Mouse (Mus musculus): ENCODE data around the gene Sema5a. TPM values are rescaled to one million over a fixed set of nuclear protein-coding genes. Genes with fewer than 3 reads are reported as not detected.

Gene Sema5a
- polyA plus RNA-seq, 1 experiment from 2014 or later, result 4.4 TPM

DNA sequence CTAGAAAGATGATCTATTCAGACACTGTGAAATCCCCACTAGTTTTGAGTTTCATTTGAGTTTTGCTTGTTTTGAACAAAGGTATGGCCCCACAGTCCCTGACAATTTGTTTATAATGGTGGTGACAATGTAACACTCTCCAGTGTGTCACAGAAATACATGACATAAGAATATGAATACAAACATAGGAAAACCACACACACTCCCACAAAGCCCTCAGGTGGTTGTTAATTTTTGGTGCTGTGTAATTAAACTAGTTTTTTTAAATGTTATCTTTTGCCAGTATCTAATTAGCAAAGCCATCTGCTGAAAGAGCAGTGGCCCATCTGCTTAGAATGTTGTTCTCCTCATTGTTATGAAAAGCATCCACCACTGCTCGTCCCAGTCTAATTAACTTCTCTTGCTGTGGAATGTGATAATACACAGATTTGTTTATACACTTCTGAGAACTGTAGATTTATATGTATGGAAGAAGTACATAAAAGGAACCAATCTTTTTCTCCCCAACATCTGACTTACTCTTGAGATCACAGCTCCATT lies 289.0 kb downstream of the Sema5a start:
- WGBS, result 68% methylated on average over 1 of the region's 1 CpGs
- no peaks in the 10 kb centered on the region for H3K36me3 ChIP-seq (ENCODE audit: control insufficient read depth, insufficient read depth, low read length)
- H3K4me1 ChIP-seq (replicated peaks; ENCODE audit: control insufficient read depth, insufficient read depth, low read length), result no peaks in the 10 kb centered on the region
- ATAC-seq (replicated peaks; ENCODE audit: low FRiP score) (no peak), DNase-seq (ENCODE audit: low spot score) (no peak)
- H3K9me3 ChIP-seq (ENCODE audit: control insufficient read depth, low read length), result no peaks in the 10 kb centered on the region
- H3K27ac ChIP-seq (ENCODE audit: low read depth, low read length), result no peak overlapping the region
- no peak overlapping the region for H3K4me3 ChIP-seq (ENCODE audit: low read depth, low read length)
- no peaks in the 10 kb centered on the region for H3K27me3 ChIP-seq (replicated peaks; ENCODE audit: control insufficient read depth, insufficient read depth, low read length)
- no peak overlapping the region for H3K9ac ChIP-seq (ENCODE audit: low read depth, low read length)
- H3K4me2 ChIP-seq, result no peak overlapping the region

DNA sequence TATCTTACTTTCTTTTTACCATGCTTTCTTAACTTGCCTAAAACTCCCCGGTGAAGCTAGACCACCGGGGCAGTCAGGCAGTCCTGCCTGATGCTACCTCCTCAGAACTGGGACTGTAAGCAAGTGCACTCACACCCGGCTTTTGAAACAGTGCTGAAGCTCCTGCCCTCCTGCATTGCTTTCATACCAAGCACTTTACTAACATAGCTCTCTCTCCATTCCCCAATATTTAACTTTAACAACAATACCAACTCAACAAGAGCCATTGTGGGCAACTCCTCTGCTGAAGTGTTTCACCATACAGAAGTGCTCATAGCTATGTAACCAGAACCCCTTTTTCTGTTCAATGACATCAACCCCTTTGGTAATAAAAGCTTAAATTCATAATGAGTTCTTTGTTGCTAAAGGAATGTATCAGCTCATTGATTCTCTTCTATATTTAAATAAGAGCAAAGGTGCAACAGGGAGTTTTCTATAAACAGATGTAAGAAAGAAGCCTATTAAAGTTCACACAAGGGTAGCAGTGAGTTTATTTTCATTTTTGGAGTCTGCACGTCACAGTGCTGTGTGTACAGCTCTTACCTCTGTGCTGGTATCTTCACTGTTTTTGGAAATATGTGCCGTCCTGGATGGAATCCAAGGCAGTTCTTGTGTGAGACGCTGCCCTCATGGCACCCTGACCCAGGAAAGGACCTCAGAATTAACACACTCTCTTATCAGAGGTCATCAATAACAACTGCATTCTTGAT lies 292.3 kb downstream of the Sema5a start:
- WGBS, result 75% methylated on average over 6 of the region's 6 CpGs
- no peak overlapping the region for H3K9ac ChIP-seq (ENCODE audit: low read depth, low read length)

DNA sequence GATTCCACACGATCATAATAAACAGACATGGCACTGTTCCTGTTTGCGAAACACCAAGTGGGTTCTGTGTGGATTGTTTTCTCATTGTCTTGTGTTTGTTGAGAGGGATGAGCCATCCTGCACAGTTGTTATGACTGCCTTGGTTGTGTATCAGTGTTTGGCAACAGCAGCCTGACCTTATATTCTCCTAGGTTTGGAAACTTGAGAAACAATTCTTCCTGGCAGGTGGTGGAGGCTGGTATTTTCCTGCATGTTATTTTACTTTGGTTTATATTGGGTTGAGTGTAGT lies 292.8 kb downstream of the Sema5a start:
- Histone ChIP-seq H3K27ac (ENCODE audit: low read depth, low read length) (no peak overlapping the region), H3K9ac (ENCODE audit: low read depth, low read length) (no peak overlapping the region), H3K4me1 (replicated peaks; ENCODE audit: control insufficient read depth, insufficient read depth, low read length) (no peaks in the 10 kb centered on the region), H3K36me3 (ENCODE audit: control insufficient read depth, insufficient read depth, low read length) (no peaks in the 10 kb centered on the region), H3K4me3 (ENCODE audit: low read depth, low read length) (no peak overlapping the region), H3K9me3 (ENCODE audit: control insufficient read depth, low read length) (no peaks in the 10 kb centered on the region), H3K4me2 (no peak overlapping the region), H3K27me3 (replicated peaks; ENCODE audit: control insufficient read depth, insufficient read depth, low read length) (no peaks in the 10 kb centered on the region)
- DNase-seq (ENCODE audit: low spot score), result no peak
- no peak for ATAC-seq (replicated peaks; ENCODE audit: low FRiP score)
- WGBS, result 76% methylated on average over 2 of the region's 2 CpGs

More for the DNA sequence above, 292.3 kb downstream of the Sema5a start:
- Histone ChIP-seq H3K27me3 (replicated peaks; ENCODE audit: control insufficient read depth, insufficient read depth, low read length) (no peaks in the 10 kb centered on the region), H3K4me3 (ENCODE audit: low read depth, low read length) (no peak overlapping the region), H3K9me3 (ENCODE audit: control insufficient read depth, low read length) (no peaks in the 10 kb centered on the region), H3K36me3 (ENCODE audit: control insufficient read depth, insufficient read depth, low read length) (no peaks in the 10 kb centered on the region), H3K27ac (ENCODE audit: low read depth, low read length) (no peak overlapping the region), H3K4me2 (no peak overlapping the region), H3K4me1 (replicated peaks; ENCODE audit: control insufficient read depth, insufficient read depth, low read length) (no peaks in the 10 kb centered on the region)
- no peak for DNase-seq (ENCODE audit: low spot score)
- ATAC-seq (replicated peaks; ENCODE audit: low FRiP score), result no peak

DNA sequence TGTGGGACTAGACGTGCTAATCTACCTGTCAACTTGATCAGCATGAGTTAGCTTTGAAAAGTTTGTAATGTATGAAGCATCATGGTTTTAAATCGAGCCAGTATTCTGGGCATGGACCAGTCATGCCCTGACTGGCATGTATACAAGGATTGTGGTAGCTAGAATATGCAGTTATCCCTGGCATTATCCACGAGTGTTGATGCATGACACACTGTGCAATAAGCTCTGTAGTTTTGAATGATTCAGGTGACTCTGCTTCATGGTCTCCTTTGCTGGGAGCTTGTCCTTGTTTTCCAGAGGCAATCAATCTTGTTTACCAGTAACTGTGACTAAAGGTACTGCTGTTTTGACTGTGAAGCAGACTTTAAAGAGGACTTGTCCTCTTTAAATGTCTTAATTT lies 293.5 kb downstream of the Sema5a start:
- DNase-seq (ENCODE audit: low spot score), result no peak
- WGBS, result 75% methylated on average over 3 of the region's 3 CpGs
- Histone ChIP-seq H3K27ac (ENCODE audit: low read depth, low read length) (no peak overlapping the region), H3K9me3 (ENCODE audit: control insufficient read depth, low read length) (no peaks in the 10 kb centered on the region), H3K4me2 (no peak overlapping the region), H3K9ac (ENCODE audit: low read depth, low read length) (no peak overlapping the region), H3K4me1 (replicated peaks; ENCODE audit: control insufficient read depth, insufficient read depth, low read length) (no peaks in the 10 kb centered on the region), H3K36me3 (ENCODE audit: control insufficient read depth, insufficient read depth, low read length) (no peaks in the 10 kb centered on the region), H3K4me3 (ENCODE audit: low read depth, low read length) (no peak overlapping the region), H3K27me3 (replicated peaks; ENCODE audit: control insufficient read depth, insufficient read depth, low read length) (no peaks in the 10 kb centered on the region)
- ATAC-seq (replicated peaks; ENCODE audit: low FRiP score), result no peak

DNA sequence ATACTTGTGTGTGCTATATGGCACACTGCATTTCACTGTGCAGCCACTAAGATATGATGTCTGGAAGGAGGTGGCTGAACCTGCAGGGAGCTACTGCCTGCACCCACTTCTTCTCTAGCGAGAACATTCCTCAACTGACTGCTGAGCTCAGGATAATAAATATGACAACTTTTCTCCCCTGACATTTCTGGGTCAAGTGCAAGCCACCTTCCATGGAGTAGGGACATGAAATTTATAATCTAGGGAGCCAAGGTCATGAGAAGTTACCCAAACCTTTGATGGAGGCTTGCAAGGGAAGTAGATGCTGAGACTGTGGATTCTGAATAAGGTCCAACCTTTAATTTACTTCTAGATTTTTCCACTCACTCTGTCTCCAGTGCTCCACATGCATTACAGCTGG lies 298.1 kb downstream of the Sema5a start:
- H3K4me2 ChIP-seq, result no peak overlapping the region
- H3K36me3 ChIP-seq (ENCODE audit: control insufficient read depth, insufficient read depth, low read length), result no peaks in the 10 kb centered on the region
- DNase-seq (ENCODE audit: low spot score) (no peak), ATAC-seq (replicated peaks; ENCODE audit: low FRiP score) (no peak)
- H3K4me3 ChIP-seq (ENCODE audit: low read depth, low read length), result no peak overlapping the region
- H3K4me1 ChIP-seq (replicated peaks; ENCODE audit: control insufficient read depth, insufficient read depth, low read length), result no peaks in the 10 kb centered on the region
- H3K9me3 ChIP-seq (ENCODE audit: control insufficient read depth, low read length), result no peaks in the 10 kb centered on the region
- H3K9ac ChIP-seq (ENCODE audit: low read depth, low read length), result no peak overlapping the region
- 59% methylated on average over 1 of the region's 1 CpGs for WGBS
- H3K27me3 ChIP-seq (replicated peaks; ENCODE audit: control insufficient read depth, insufficient read depth, low read length), result no peaks in the 10 kb centered on the region
- no peak overlapping the region for H3K27ac ChIP-seq (ENCODE audit: low read depth, low read length)

DNA sequence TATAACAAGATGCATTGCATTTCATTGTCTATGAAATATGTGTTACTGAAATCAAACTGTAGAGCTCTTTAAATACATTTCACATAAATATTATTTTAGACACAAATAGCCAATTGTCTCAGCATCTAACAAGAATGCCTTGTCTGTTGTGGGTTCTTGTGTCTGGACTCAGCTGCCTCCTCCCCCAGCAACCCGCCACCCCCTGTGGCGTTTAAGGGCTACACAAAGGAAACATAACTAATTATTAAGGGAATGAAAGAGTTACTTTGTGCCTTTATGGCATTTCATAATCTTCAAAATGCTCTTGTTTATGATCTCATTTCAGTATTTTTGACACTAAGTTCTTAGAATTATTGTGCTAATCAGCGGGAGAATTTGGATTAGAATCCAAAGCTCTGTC lies 298.6 kb downstream of the Sema5a start:
- no peaks in the 10 kb centered on the region for H3K4me1 ChIP-seq (replicated peaks; ENCODE audit: control insufficient read depth, insufficient read depth, low read length)

DNA sequence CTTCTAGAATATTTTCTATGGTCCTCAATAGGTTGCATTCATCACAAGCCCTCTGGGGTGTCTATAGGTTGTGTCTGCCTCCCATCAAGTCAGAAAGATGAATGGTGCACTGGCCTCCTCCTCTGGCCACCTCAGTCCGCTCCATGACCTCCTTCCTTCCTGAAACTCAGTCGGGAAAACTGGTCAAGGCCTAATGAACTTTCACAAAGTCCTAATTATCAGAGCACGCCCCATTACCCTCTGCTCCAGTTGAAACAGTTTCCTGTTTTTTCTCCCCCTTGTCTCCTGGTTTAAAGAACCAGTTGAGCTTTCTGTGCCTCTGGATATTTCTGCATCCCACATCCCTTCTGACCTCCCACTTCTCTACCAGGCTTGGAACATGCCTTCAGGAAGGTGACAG lies 300.8 kb downstream of the Sema5a start:
- H3K9ac ChIP-seq (ENCODE audit: low read depth, low read length), result no peak overlapping the region
- H3K4me2 ChIP-seq, result no peak overlapping the region
- no peak overlapping the region for H3K27ac ChIP-seq (ENCODE audit: low read depth, low read length)
- WGBS, result 46% methylated on average over 3 of the region's 3 CpGs
- no peak for ATAC-seq (replicated peaks; ENCODE audit: low FRiP score)
- no peaks in the 10 kb centered on the region for H3K36me3 ChIP-seq (ENCODE audit: control insufficient read depth, insufficient read depth, low read length)
- no peak overlapping the region for H3K4me3 ChIP-seq (ENCODE audit: low read depth, low read length)
- H3K9me3 ChIP-seq (ENCODE audit: control insufficient read depth, low read length), result no peaks in the 10 kb centered on the region
- H3K27me3 ChIP-seq (replicated peaks; ENCODE audit: control insufficient read depth, insufficient read depth, low read length), result no peaks in the 10 kb centered on the region
- H3K4me1 ChIP-seq (replicated peaks; ENCODE audit: control insufficient read depth, insufficient read depth, low read length), result no peaks in the 10 kb centered on the region
- DNase-seq (ENCODE audit: low spot score), result no peak

More for the DNA sequence above, 298.6 kb downstream of the Sema5a start:
- Histone ChIP-seq H3K36me3 (ENCODE audit: control insufficient read depth, insufficient read depth, low read length) (no peaks in the 10 kb centered on the region), H3K9ac (ENCODE audit: low read depth, low read length) (no peak overlapping the region), H3K4me2 (no peak overlapping the region), H3K9me3 (ENCODE audit: control insufficient read depth, low read length) (no peaks in the 10 kb centered on the region), H3K4me3 (ENCODE audit: low read depth, low read length) (no peak overlapping the region), H3K27me3 (replicated peaks; ENCODE audit: control insufficient read depth, insufficient read depth, low read length) (no peaks in the 10 kb centered on the region), H3K27ac (ENCODE audit: low read depth, low read length) (no peak overlapping the region)
- WGBS, result 87% methylated on average over 3 of the region's 3 CpGs
- ATAC-seq (replicated peaks; ENCODE audit: low FRiP score) (no peak), DNase-seq (ENCODE audit: low spot score) (no peak)

DNA sequence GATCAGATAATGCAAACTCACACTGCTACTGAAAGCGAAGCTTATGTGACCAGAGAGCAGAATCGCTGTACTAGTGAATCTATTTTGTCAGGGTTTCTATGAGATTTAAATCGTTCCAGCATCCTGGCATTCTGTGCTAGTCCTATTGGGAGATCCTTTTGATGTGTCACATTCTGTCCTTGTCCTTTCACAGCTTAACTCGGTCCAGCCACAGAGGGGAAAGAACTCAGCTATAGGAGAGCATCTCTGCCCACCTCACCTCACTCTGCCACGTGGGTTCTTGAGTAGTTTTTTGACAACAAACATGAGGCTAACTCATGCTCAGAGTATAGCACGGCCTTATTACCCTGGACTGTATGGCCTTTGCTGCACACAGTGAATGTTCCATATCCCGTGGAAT lies 302.1 kb downstream of the Sema5a start:
- H3K27me3 ChIP-seq (replicated peaks; ENCODE audit: control insufficient read depth, insufficient read depth, low read length), result no peaks in the 10 kb centered on the region
- no peaks in the 10 kb centered on the region for H3K9me3 ChIP-seq (ENCODE audit: control insufficient read depth, low read length)
- no peak overlapping the region for H3K27ac ChIP-seq (ENCODE audit: low read depth, low read length)
- no peak overlapping the region for H3K9ac ChIP-seq (ENCODE audit: low read depth, low read length)
- H3K36me3 ChIP-seq (ENCODE audit: control insufficient read depth, insufficient read depth, low read length), result no peaks in the 10 kb centered on the region
- no peak overlapping the region for H3K4me3 ChIP-seq (ENCODE audit: low read depth, low read length)
- WGBS, result 76% methylated on average over 7 of the region's 7 CpGs
- no peak for DNase-seq (ENCODE audit: low spot score)
- no peak overlapping the region for H3K4me2 ChIP-seq
- H3K4me1 ChIP-seq (replicated peaks; ENCODE audit: control insufficient read depth, insufficient read depth, low read length), result no peaks in the 10 kb centered on the region
- ATAC-seq (replicated peaks; ENCODE audit: low FRiP score), result no peak

DNA sequence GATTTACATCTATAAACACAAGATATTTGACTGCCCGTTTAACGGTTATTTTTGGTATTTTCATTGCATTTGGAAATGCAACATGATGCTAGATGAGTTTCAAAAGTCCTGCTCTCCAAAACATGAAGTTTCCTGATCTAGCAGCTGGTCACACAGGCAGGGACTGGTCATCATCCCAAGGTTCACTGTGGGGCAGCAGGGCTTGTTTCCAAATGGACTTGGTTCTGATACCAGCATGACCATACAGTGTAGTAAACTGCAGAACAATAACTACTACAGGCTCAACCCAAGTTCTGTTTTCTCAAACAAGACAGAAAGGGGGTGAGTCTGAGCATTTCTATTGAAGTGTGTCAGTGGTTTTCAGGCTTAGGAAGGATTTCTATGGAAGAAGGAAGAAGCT lies 314.3 kb downstream of the Sema5a start:
- Histone ChIP-seq H3K27me3 (replicated peaks; ENCODE audit: control insufficient read depth, insufficient read depth, low read length) (no peaks in the 10 kb centered on the region), H3K9me3 (ENCODE audit: control insufficient read depth, low read length) (no peaks in the 10 kb centered on the region), H3K9ac (ENCODE audit: low read depth, low read length) (no peak overlapping the region), H3K36me3 (ENCODE audit: control insufficient read depth, insufficient read depth, low read length) (no peaks in the 10 kb centered on the region), H3K4me2 (no peak overlapping the region), H3K27ac (ENCODE audit: low read depth, low read length) (no peak overlapping the region), H3K4me3 (ENCODE audit: low read depth, low read length) (no peak overlapping the region), H3K4me1 (replicated peaks; ENCODE audit: control insufficient read depth, insufficient read depth, low read length) (no peaks in the 10 kb centered on the region)
- WGBS, result 90% methylated on average over 2 of the region's 2 CpGs
- ATAC-seq (replicated peaks; ENCODE audit: low FRiP score) (no peak), DNase-seq (ENCODE audit: low spot score) (no peak)
